Mouse (Mus musculus) ES-E14 (cell line): Measurements from ENCODE around the gene 4930442H23Rik. TPM values are rescaled to one million over a fixed set of nuclear protein-coding genes. Genes with fewer than 3 reads are reported as not detected.
A peak's percentile ranks its signal among the peaks of the same experiment; 100 is the strongest.

Source experiments
- DNase-seq: peaks from one replicate; pipeline ENCODE4 v3.0.0-alpha.2; 2013; ENCODE audit warnings: low read depth, low spot score
- H3K27ac ChIP-seq: 2 replicates; pipeline ENCODE4 v1.5.1; 2012; ENCODE audit warnings: low read depth, mild to moderate bottlenecking, low read length, moderate library complexity, mixed read lengths; ENCODE audit not compliant: poor library complexity, insufficient read depth, severe bottlenecking
- H3K36me3 ChIP-seq: 2 replicates; pipeline ENCODE4 v1.6.1; 2012; ENCODE audit warnings: mild to moderate bottlenecking, low read length, moderate library complexity, mixed read lengths; ENCODE audit not compliant: control insufficient read depth, poor library complexity, insufficient read depth, severe bottlenecking
- H3K4me1 ChIP-seq, 2 experiments: fragments of 150-350 bp in 1 of 2; sonication (generic) in 1 of 2; 2 replicates each; pipeline ENCODE4 v1.6.1; 2012; ENCODE audit warnings: low read length in 2 of 2, mild to moderate bottlenecking in 1 of 2, mixed read lengths in 1 of 2; ENCODE audit not compliant: control insufficient read depth in 2 of 2, insufficient read depth in 2 of 2, poor library complexity in 1 of 2
- H3K4me3 ChIP-seq, 2 experiments: fragments of 150-350 bp in 1 of 2; sonication (generic) in 1 of 2; 2 replicates each; pipeline ENCODE4 v1.5.1; 2012; ENCODE audit warnings: low read length in 2 of 2, low read depth in 1 of 2, mild to moderate bottlenecking in 1 of 2, mixed read lengths in 1 of 2; ENCODE audit not compliant: insufficient read depth in 1 of 2, poor library complexity in 1 of 2, severe bottlenecking in 1 of 2
- H3K9ac ChIP-seq: 2 replicates; pipeline ENCODE4 v1.6.1; 2012; ENCODE audit warnings: low read depth, mild to moderate bottlenecking, low read length, mixed read lengths; ENCODE audit not compliant: poor library complexity, insufficient read depth, severe bottlenecking
- H3K9me3 ChIP-seq: fragments of 150-350 bp; sonication (generic); 2 replicates; pipeline ENCODE4 v1.6.1; 2012; ENCODE audit warnings: low read depth, mild to moderate bottlenecking, low read length; ENCODE audit not compliant: control insufficient read depth, insufficient read depth
- CHD2 ChIP-seq: IDR thresholded peaks from 2 replicates; pipeline ENCODE4 v1.6.1; 2014; ENCODE audit warnings: mild to moderate bottlenecking, low read depth, low read length, inconsistent platforms
- HCFC1 ChIP-seq: IDR thresholded peaks from 2 replicates; pipeline ENCODE4 v1.6.1; 2012; ENCODE audit warnings: low read length, inconsistent platforms, borderline replicate concordance; ENCODE audit not compliant: insufficient read depth
- MAFK ChIP-seq: IDR thresholded peaks from 2 replicates; pipeline ENCODE4 v1.6.1; 2014; ENCODE audit warnings: mild to moderate bottlenecking, low read depth, low read length, inconsistent platforms; ENCODE audit not compliant: insufficient read depth
- ZC3H11A ChIP-seq: IDR thresholded peaks from 2 replicates; pipeline ENCODE4 v1.6.1; 2012; ENCODE audit warnings: low read depth, mild to moderate bottlenecking, inconsistent platforms, low read length, borderline replicate concordance
- ZNF384 ChIP-seq: IDR thresholded peaks from 2 replicates; pipeline ENCODE4 v1.6.1; 2012; ENCODE audit warnings: low read depth, low read length, inconsistent platforms
- in situ Hi-C, 2 experiments: fragments of 600-800 bp; cut with MboI; formaldehyde crosslinking; loops; one replicate each; pipeline ENCODE4 v1.15.1; 2025; ENCODE audit warnings: low sequenced_read_pairs in 2 of 2, inconsistent platforms in 1 of 2; ENCODE audit not compliant: unreplicated experiment in 2 of 2
- total RNA-seq: library from RNA; depleted of rRNA; stranded (reverse); fragments of 300-350 nt; gene quantifications from 2 replicates; pipeline ENCODE4 v1.2.3, GENCODE M21; 2012

The 4930442H23Rik gene
- total RNA-seq, 1 experiment, result 0.54 TPM

DNA sequence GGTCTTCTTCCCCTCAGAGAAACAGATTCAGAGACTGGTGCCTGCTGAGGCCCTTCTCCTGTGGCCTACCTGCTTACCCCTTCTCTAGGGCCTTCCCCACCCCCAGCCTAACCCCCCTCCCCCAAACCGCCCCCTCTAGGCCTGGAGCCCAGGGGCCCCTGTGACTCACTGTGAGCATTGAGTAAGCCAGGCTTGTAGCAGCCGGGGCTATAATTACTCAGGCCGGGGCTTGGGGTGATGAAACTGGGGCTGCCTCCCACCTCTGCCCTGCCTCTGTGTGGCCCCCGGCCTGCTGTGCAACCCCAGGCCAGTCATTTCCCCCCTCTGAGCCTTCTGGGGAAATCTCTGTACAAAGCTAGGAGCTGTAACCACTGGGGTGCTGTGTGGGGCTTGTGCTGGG lies 37.4 kb downstream of the 4930442H23Rik start:
- no peaks in the 10 kb centered on the region for H3K9me3 ChIP-seq
- peaks cover 3 to 58% of the 10 kb centered on the region in 2 experiments; a peak in 3 of 4 replicates for H3K4me1 ChIP-seq
- peaks cover 56% of the 10 kb centered on the region for H3K36me3 ChIP-seq
- TF ChIP-seq MAFK (no peak), ZC3H11A (no peak), CHD2 (no peak), ZNF384 (no peak), HCFC1 (no peak)
- peak overlapping the region; percentile 59; the same call in 1 of the 2 replicates for H3K9ac ChIP-seq
- H3K4me3 ChIP-seq, result peak overlapping the region in 1 of 2 experiments; percentile 91; a peak in 1 of 4 replicates
- in situ Hi-C loops, result no loop called here
- H3K27ac ChIP-seq, result peak overlapping the region; percentile 63; the same call in 1 of the 2 replicates
- DNase-seq, result no peak

GRCm38 (mm10) chr10:81145778-81146177 lies 37.9 kb downstream of the 4930442H23Rik start:
- Histone ChIP-seq H3K9ac (peak overlapping the region; percentile 29; the same call in 1 of the 2 replicates), H3K9me3 (no peaks in the 10 kb centered on the region), H3K27ac (peak overlapping the region; percentile 46; the same call in 1 of the 2 replicates), H3K36me3 (peaks cover 56% of the 10 kb centered on the region), H3K4me3 (peak overlapping the region; percentile 46 to 91; a peak in 3 of 4 replicates), H3K4me1 (peaks cover 3 to 59% of the 10 kb centered on the region in 2 experiments; a peak in 3 of 4 replicates)
- DNase-seq, result no peak
- TF ChIP-seq ZNF384, result no peak
- no peak for TF ChIP-seq ZC3H11A
- no peak for TF ChIP-seq CHD2
- TF ChIP-seq HCFC1, result no peak
- no peak for TF ChIP-seq MAFK
- in situ Hi-C loops, result no loop called here

DNA sequence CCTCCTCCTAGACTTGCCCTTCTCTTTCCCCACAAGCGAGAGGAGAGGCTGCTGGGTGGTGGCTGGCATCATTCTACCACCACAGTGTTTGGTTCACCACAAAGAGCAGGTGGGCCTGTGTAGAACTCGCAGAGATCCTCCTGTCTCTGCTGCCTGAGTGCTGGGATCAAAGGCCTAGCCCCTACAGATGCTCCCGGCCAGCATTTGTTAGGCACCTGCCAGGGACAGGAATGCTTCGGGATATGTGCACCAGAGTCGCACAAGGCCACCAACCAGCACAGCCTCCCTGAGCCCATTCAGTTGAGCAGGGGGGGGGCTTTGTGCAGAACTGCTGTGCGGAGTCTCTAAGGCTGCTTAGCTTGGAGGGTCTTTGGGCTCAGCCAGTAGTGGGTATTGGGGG lies 38.3 kb downstream of the 4930442H23Rik start:
- Histone ChIP-seq H3K36me3 (peaks cover 56% of the 10 kb centered on the region), H3K27ac (peak overlapping the region; percentile 46; the same call in 1 of the 2 replicates), H3K4me3 (peak overlapping the region; percentile 46 to 91), H3K4me1 (peaks cover 3 to 61% of the 10 kb centered on the region in 2 experiments; a peak in 3 of 4 replicates), H3K9ac (peak overlapping the region; percentile 29; the same call in 1 of the 2 replicates), H3K9me3 (no peaks in the 10 kb centered on the region)
- no peak for TF ChIP-seq MAFK
- TF ChIP-seq ZC3H11A, result no peak
- in situ Hi-C loops, result no loop called here
- DNase-seq, result no peak

DNA sequence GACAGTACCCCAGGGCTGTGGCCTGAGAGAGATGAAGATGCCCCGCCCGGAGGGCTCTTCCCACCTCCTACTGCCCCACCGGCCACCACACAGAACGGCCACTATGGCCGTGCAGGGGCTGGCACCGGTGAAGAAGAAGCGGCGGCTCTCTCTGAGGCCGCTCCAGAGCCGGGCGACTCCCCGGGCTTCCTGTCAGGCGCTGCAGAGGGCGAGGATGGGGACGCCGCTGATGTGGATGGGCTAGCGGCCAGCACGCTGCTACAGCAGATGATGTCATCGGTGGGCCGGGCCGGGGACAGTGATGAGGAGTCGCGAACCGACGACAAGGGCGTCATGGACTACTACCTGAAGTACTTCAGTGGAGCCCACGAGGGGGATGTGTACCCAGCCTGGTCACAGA lies 39.0 kb downstream of the 4930442H23Rik start:
- Histone ChIP-seq H3K4me3 (peak overlapping the region; percentile 23 to 91), H3K4me1 (peaks cover 3 to 60% of the 10 kb centered on the region in 2 experiments; a peak in 3 of 4 replicates), H3K9me3 (no peaks in the 10 kb centered on the region), H3K27ac (no peak overlapping the region), H3K36me3 (peaks cover 53% of the 10 kb centered on the region), H3K9ac (peak overlapping the region; percentile 21)
- DNase-seq, result no peak
- in situ Hi-C loops, result no loop called here
- TF ChIP-seq HCFC1, result no peak
- no peak for TF ChIP-seq ZC3H11A
